Mouse (Mus musculus) thymus, adult 2 months (tissue): ENCODE data around the gene Aim2.

Source experiments
- CTCF ChIP-seq: fragments of 200-500 bp; IDR thresholded peaks from 2 replicates; pipeline ENCODE4 v1.5.1; 2012; ENCODE audit warnings: mild to moderate bottlenecking, control low read depth, low read length, moderate library complexity, borderline replicate concordance; ENCODE audit not compliant: control insufficient read depth, poor library complexity, insufficient read depth; ENCODE audit errors: extremely low read depth
- POLR2A ChIP-seq: fragments of 200-500 bp; IDR thresholded peaks from 2 replicates; pipeline ENCODE4 v1.6.1; 2012; ENCODE audit warnings: mild to moderate bottlenecking, low read length, control low read depth, moderate library complexity; ENCODE audit not compliant: control insufficient read depth, poor library complexity, insufficient read depth; ENCODE audit errors: extremely low read depth

GRCm38 (mm10) chr1:173414631-173415030 lies 64.0 kb downstream of the Aim2 start:
- TF ChIP-seq CTCF: no peak
- no peak for TF ChIP-seq POLR2A
